20 mouse cellular contexts compared by ENCODE assay signal in genomic region chr17:84628611-84629010, GRCm38 (mm10). TPM values are rescaled to one million over a fixed set of nuclear protein-coding genes. Genes with fewer than 3 reads are reported as not detected.
"Had no signal": no experiment of that assay in that cellular context is flagged by ENCODE, and none has a peak within 500 bp of the region (broad histone marks: within the 10 kb centered on the region; RNA-seq: fewer than 3 reads in every experiment).

No protein-coding gene starts in this region.

- H3K4me3 ChIP-seq: liver, embryonic 13.5 days; lung, embryonic 15.5 days; megakaryocyte, embryonic 14.5 days; midbrain, embryonic 15.5 days; neural tube, embryonic 12.5 days; stomach, embryonic 15.5 days had no signal

- H3K27ac ChIP-seq: kidney, postnatal 0 days; liver, embryonic 13.5 days; lung, embryonic 15.5 days; macrophage; midbrain, embryonic 15.5 days; neural tube, embryonic 12.5 days; stomach, embryonic 15.5 days had no signal

- H3K9ac ChIP-seq: liver, embryonic 13.5 days; liver, postnatal 0 days; lung, embryonic 15.5 days; midbrain, embryonic 15.5 days; neural tube, embryonic 12.5 days; stomach, embryonic 15.5 days had no signal

- H3K27me3 ChIP-seq: liver, embryonic 13.5 days; lung, embryonic 15.5 days; midbrain, embryonic 15.5 days; neural tube, embryonic 12.5 days; stomach, embryonic 15.5 days had no signal

- H3K4me2 ChIP-seq: liver, embryonic 13.5 days; lung, embryonic 15.5 days; midbrain, embryonic 11.5 days; midbrain, embryonic 15.5 days; neural tube, embryonic 12.5 days; stomach, embryonic 15.5 days had no signal

- ATAC-seq: liver, postnatal 0 days; midbrain, embryonic 15.5 days had no signal

- H3K9me3 ChIP-seq: liver, embryonic 13.5 days; lung, embryonic 15.5 days; midbrain, embryonic 15.5 days; neural tube, embryonic 12.5 days; stomach, embryonic 15.5 days had no signal

- DNase-seq: kidney, adult 9 months; kidney, postnatal 36 days; layer of hippocampus, adult 9-11 months; liver, embryonic 13.5 days; liver, postnatal 0 days; lung, postnatal 14 days; right cerebral cortex, postnatal 14 days; thymus, postnatal 36 days had no signal

- H3K36me3 ChIP-seq: liver, embryonic 13.5 days; lung, embryonic 15.5 days; midbrain, embryonic 15.5 days; stomach, embryonic 15.5 days had no signal

RNA-seq across cellular contexts. Expression of gene Abcg8, which starts 47.5 kb away (rescaled TPM):
- total RNA-seq: layer of hippocampus, adult 18-20 months; left cerebral cortex, postnatal 36 days; monocyte, adult 5-6 weeks; neutrophil, adult 5-6 weeks had no signal
- polyA plus RNA-seq: lung, embryonic 15.5 days; macrophage; midbrain, embryonic 11.5 days; midbrain, embryonic 15.5 days; neural tube, embryonic 12.5 days had no signal

RNA-seq across cellular contexts. Expression of gene Abcg5, which starts 54.2 kb away (rescaled TPM):
- total RNA-seq: layer of hippocampus, adult 18-20 months; monocyte, adult 5-6 weeks; neutrophil, adult 5-6 weeks had no signal
- polyA plus RNA-seq: macrophage had no signal
